Mouse (Mus musculus): Measurements from ENCODE around the gene Ptpn6. TPM values are rescaled to one million over a fixed set of nuclear protein-coding genes. Genes with fewer than 3 reads are reported as not detected.

Ptpn6 gene
- polyA plus RNA-seq (2014; fragmentation: Nextera tagmentation; extraction: Ambion mirVana), result 7.1 and 7.9 TPM in 2 replicates

GRCm38 (mm10) chr6:124738511-124739023, at the start of gene Ptpn6:
TSS of gene Ptpn6 (minus strand) at chr6:124738714.
- Histone ChIP-seq H3K4me1 (replicated peaks; ENCODE audit: control insufficient read depth, insufficient read depth, low read length) (peaks cover 4% of the 10 kb centered on the region), H3K4me2 (replicated peaks; ENCODE audit: low read depth, low read length) (0 out of 2 replicates have a peak within 1 kb of the TSS, but pooled peaks have one; percentile 7), H3K4me3 (ENCODE audit: low read depth, low read length) (no peak within 1 kb of the TSS), H3K9ac (ENCODE audit: low read depth, low read length) (no peak within 1 kb of the TSS), H3K9me3 (ENCODE audit: control insufficient read depth, low read length) (no peaks in the 10 kb centered on the region), H3K36me3 (ENCODE audit: control insufficient read depth, insufficient read depth, low read length) (no peaks in the 10 kb centered on the region), H3K27ac (ENCODE audit: low read depth, low read length) (no peak within 1 kb of the TSS), H3K27me3 (ENCODE audit: control insufficient read depth, insufficient read depth, low read length) (no peaks in the 10 kb centered on the region)
- ATAC-seq (ENCODE audit: low FRiP score), result no peak
- peak; percentile 37 for DNase-seq (ENCODE audit: low spot score)
- WGBS, result 32% methylated on average over 15 of the region's 15 CpGs

GRCm38 (mm10) chr6:124787722-124788121, 49.2 kb upstream of the Ptpn6 start:
- DNase-seq (ENCODE audit: low spot score) (no peak), ATAC-seq (ENCODE audit: low FRiP score) (no peak)
- Histone ChIP-seq H3K27ac (ENCODE audit: low read depth, low read length) (no peak overlapping the region), H3K4me3 (ENCODE audit: low read depth, low read length) (no peak overlapping the region), H3K9me3 (ENCODE audit: control insufficient read depth, low read length) (no peaks in the 10 kb centered on the region), H3K36me3 (ENCODE audit: control insufficient read depth, insufficient read depth, low read length) (no peaks in the 10 kb centered on the region), H3K4me2 (replicated peaks; ENCODE audit: low read depth, low read length) (no peak overlapping the region), H3K27me3 (ENCODE audit: control insufficient read depth, insufficient read depth, low read length) (no peaks in the 10 kb centered on the region), H3K9ac (ENCODE audit: low read depth, low read length) (no peak overlapping the region), H3K4me1 (replicated peaks; ENCODE audit: control insufficient read depth, insufficient read depth, low read length) (no peaks in the 10 kb centered on the region; the same call in 1 of the 2 replicates)
- WGBS, result 78% methylated on average over 10 of the region's 10 CpGs

GRCm38 (mm10) chr6:124786756-124787420, 48.4 kb upstream of the Ptpn6 start:
- Histone ChIP-seq H3K9ac (ENCODE audit: low read depth, low read length) (no peak overlapping the region), H3K36me3 (ENCODE audit: control insufficient read depth, insufficient read depth, low read length) (no peaks in the 10 kb centered on the region), H3K9me3 (ENCODE audit: control insufficient read depth, low read length) (no peaks in the 10 kb centered on the region), H3K27ac (ENCODE audit: low read depth, low read length) (no peak overlapping the region), H3K4me1 (replicated peaks; ENCODE audit: control insufficient read depth, insufficient read depth, low read length) (no peaks in the 10 kb centered on the region; the same call in 1 of the 2 replicates), H3K4me2 (replicated peaks; ENCODE audit: low read depth, low read length) (no peak overlapping the region), H3K4me3 (ENCODE audit: low read depth, low read length) (no peak overlapping the region), H3K27me3 (ENCODE audit: control insufficient read depth, insufficient read depth, low read length) (no peaks in the 10 kb centered on the region)
- WGBS, result 63% methylated on average over 8 of the region's 8 CpGs
- no peak for ATAC-seq (ENCODE audit: low FRiP score)
- DNase-seq (ENCODE audit: low spot score), result no peak

- Histone ChIP-seq H3K27ac (ENCODE audit: low read depth, low read length) (no peak overlapping the region), H3K9ac (ENCODE audit: low read depth, low read length) (no peak overlapping the region), H3K4me3 (ENCODE audit: low read depth, low read length) (no peak overlapping the region; the same call in 1 of the 2 replicates), H3K4me2 (replicated peaks; ENCODE audit: low read depth, low read length) (no peak overlapping the region), H3K27me3 (ENCODE audit: control insufficient read depth, insufficient read depth, low read length) (no peaks in the 10 kb centered on the region; the same call in 1 of the 2 replicates), H3K36me3 (ENCODE audit: control insufficient read depth, insufficient read depth, low read length) (no peaks in the 10 kb centered on the region), H3K9me3 (ENCODE audit: control insufficient read depth, low read length) (no peaks in the 10 kb centered on the region), H3K4me1 (replicated peaks; ENCODE audit: control insufficient read depth, insufficient read depth, low read length) (no peaks in the 10 kb centered on the region; the same call in 1 of the 2 replicates)
- WGBS, result 21% methylated on average over 6 of the region's 6 CpGs
- DNase-seq (ENCODE audit: low spot score) (peak; percentile 33), ATAC-seq (ENCODE audit: low FRiP score) (no peak)
These were observed 43.9 kb upstream of the Ptpn6 start for GRCm38 (mm10) chr6:124782436-124782835.

DNA sequence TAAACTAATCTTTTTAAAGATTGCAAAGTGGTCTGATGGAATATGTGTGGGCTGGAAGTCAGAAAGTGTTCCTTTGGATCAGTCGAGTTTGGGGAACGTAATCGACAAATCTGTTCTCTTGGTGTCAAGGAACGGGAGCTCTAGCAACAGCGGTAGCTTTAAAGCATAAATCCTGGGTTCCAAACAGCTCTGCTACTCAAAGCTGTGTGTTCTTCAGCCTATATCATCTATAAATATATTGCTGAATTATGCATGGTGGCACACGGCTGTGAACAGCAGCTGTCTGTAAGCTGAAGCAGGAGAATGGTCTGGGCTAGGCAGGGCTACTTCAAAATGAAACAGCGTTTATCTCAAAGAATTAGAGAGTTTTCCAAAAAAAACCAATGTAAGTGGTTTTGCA, 42.4 kb upstream of the Ptpn6 start:
- no peaks in the 10 kb centered on the region for H3K36me3 ChIP-seq (ENCODE audit: control insufficient read depth, insufficient read depth, low read length)
- no peak overlapping the region for H3K4me3 ChIP-seq (ENCODE audit: low read depth, low read length)
- no peak overlapping the region for H3K9ac ChIP-seq (ENCODE audit: low read depth, low read length)
- H3K27ac ChIP-seq (ENCODE audit: low read depth, low read length), result no peak overlapping the region
- H3K4me1 ChIP-seq (replicated peaks; ENCODE audit: control insufficient read depth, insufficient read depth, low read length), result no peaks in the 10 kb centered on the region; the same call in 1 of the 2 replicates
- ATAC-seq (ENCODE audit: low FRiP score), result no peak
- no peaks in the 10 kb centered on the region for H3K9me3 ChIP-seq (ENCODE audit: control insufficient read depth, low read length)
- 92% methylated on average over 7 of the region's 7 CpGs for WGBS
- no peaks in the 10 kb centered on the region; the same call in 1 of the 2 replicates for H3K27me3 ChIP-seq (ENCODE audit: control insufficient read depth, insufficient read depth, low read length)
- no peak for DNase-seq (ENCODE audit: low spot score)
- H3K4me2 ChIP-seq (replicated peaks; ENCODE audit: low read depth, low read length), result no peak overlapping the region

- no peak overlapping the region for H3K27ac ChIP-seq (ENCODE audit: low read depth, low read length)
- no peaks in the 10 kb centered on the region for H3K9me3 ChIP-seq (ENCODE audit: control insufficient read depth, low read length)
- H3K4me1 ChIP-seq (replicated peaks; ENCODE audit: control insufficient read depth, insufficient read depth, low read length), result no peaks in the 10 kb centered on the region; the same call in 1 of the 2 replicates
- peak; percentile 36; the same call in 1 of the 2 replicates for ATAC-seq (ENCODE audit: low FRiP score)
- no peak overlapping the region for H3K9ac ChIP-seq (ENCODE audit: low read depth, low read length)
- WGBS, result 3% methylated on average over 10 of the region's 10 CpGs
- H3K27me3 ChIP-seq (ENCODE audit: control insufficient read depth, insufficient read depth, low read length), result no peaks in the 10 kb centered on the region; the same call in 1 of the 2 replicates
- H3K36me3 ChIP-seq (ENCODE audit: control insufficient read depth, insufficient read depth, low read length), result no peaks in the 10 kb centered on the region
- peak overlapping the region; percentile 23 for H3K4me3 ChIP-seq (ENCODE audit: low read depth, low read length)
- no peak for DNase-seq (ENCODE audit: low spot score)
- H3K4me2 ChIP-seq (replicated peaks; ENCODE audit: low read depth, low read length), result peak overlapping the region; percentile 49
These were observed 41.5 kb upstream of the Ptpn6 start for GRCm38 (mm10) chr6:124779984-124780416.

DNA sequence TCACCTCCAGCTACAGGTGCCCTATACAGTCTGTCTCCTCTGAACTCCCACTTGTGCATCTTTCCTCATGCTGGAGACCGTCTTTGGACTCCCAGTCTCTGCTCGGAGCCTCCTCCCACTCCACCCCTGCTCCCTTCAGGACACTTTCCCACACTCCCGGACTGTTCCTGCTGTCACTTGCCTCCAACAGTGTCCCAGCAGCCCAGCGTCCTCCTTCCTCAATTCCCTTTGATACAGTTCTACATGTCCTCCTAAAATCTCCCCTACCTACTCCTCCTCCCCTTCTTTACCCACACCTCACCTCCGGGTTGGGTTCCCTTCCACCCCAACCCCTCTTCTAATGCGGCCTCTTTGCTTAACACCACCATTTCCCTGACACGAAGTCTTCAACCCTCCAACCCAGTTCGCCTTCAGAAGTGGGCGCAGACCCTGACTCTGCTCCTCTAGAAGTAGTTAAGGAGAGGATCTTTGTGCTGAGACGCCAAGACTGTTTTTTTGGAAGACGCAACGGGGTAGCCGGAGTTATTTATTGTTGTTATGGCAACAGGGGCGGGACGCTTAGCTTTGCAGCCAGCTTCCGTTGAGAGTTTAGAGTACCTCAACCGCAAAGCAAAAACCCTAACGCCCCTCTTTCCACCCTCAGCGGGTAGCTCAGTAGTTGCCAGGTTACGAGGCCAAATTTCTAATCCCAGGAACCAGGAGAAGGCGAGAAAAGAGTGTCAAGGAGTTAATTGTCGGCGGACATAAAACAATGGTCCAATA, 40.9 kb upstream of the Ptpn6 start, which contains the start of gene Lrrc23:
Gene Lrrc23 (minus strand): TSS at position 506 of the 762 bp plus-strand sequence.
- H3K4me3 ChIP-seq (ENCODE audit: low read depth, low read length), result peak within 1 kb of the TSS; percentile 23
- DNase-seq (ENCODE audit: low spot score) (peak; percentile 79), ATAC-seq (ENCODE audit: low FRiP score) (peak; percentile 58)
- WGBS, result 4% methylated on average over 23 of the region's 23 CpGs
- H3K4me1 ChIP-seq (replicated peaks; ENCODE audit: control insufficient read depth, insufficient read depth, low read length), result no peaks in the 10 kb centered on the region; the same call in 1 of the 2 replicates
- H3K36me3 ChIP-seq (ENCODE audit: control insufficient read depth, insufficient read depth, low read length), result no peaks in the 10 kb centered on the region
- no peak within 1 kb of the TSS for H3K27ac ChIP-seq (ENCODE audit: low read depth, low read length)
- H3K9ac ChIP-seq (ENCODE audit: low read depth, low read length), result no peak within 1 kb of the TSS
- H3K27me3 ChIP-seq (ENCODE audit: control insufficient read depth, insufficient read depth, low read length), result no peaks in the 10 kb centered on the region; the same call in 1 of the 2 replicates
- peak within 1 kb of the TSS; percentile 49 for H3K4me2 ChIP-seq (replicated peaks; ENCODE audit: low read depth, low read length)
- H3K9me3 ChIP-seq (ENCODE audit: control insufficient read depth, low read length), result no peaks in the 10 kb centered on the region

- H3K36me3 ChIP-seq (ENCODE audit: control insufficient read depth, insufficient read depth, low read length), result no peaks in the 10 kb centered on the region
- no peak for DNase-seq (ENCODE audit: low spot score)
- H3K27ac ChIP-seq (ENCODE audit: low read depth, low read length), result no peak overlapping the region
- H3K27me3 ChIP-seq (ENCODE audit: control insufficient read depth, insufficient read depth, low read length), result peaks cover 2% of the 10 kb centered on the region; the same call in 1 of the 2 replicates
- WGBS, result 82% methylated on average over 15 of the region's 15 CpGs
- no peak overlapping the region for H3K4me3 ChIP-seq (ENCODE audit: low read depth, low read length)
- no peaks in the 10 kb centered on the region; the same call in 1 of the 2 replicates for H3K4me1 ChIP-seq (replicated peaks; ENCODE audit: control insufficient read depth, insufficient read depth, low read length)
- no peak overlapping the region for H3K4me2 ChIP-seq (replicated peaks; ENCODE audit: low read depth, low read length)
- no peaks in the 10 kb centered on the region for H3K9me3 ChIP-seq (ENCODE audit: control insufficient read depth, low read length)
- no peak for ATAC-seq (ENCODE audit: low FRiP score)
- no peak overlapping the region for H3K9ac ChIP-seq (ENCODE audit: low read depth, low read length)
These were observed 32.0 kb upstream of the Ptpn6 start for GRCm38 (mm10) chr6:124770511-124770910.

Data from hindbrain, embryonic 11.5 days (tissue).